Mouse (Mus musculus) cerebellum, adult 11 months (tissue): ENCODE data around the gene Zscan4d.
A peak's percentile ranks its signal among the peaks of the same experiment; 100 is the strongest.
"Not testable (repeated sequence)": the region's sequence is repeated elsewhere in the genome, so short reads cannot be mapped to it uniquely, and the experiment has no call there.

Source experiments
- DNase-seq: peaks from one replicate; pipeline ENCODE4 v3.0.0; 2022

Gene Zscan4d

DNA sequence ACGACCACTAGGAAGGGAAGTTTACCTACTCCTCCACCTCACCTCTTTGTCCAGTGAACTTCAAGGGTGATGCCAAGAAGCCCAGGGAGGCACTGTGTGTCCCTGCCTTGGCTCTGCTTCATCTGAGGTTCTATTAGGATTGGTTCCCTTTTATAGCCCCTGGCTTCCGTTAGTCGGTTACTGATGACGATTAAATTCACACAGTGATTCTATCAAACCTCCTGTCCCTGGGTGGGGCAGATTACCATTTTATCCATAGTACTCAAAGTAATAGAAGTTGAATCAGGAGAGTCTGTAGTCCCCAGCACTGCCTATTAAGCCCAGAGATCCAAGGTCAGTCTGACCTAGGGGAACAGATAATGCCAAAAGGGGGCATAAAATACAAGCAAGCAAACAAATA, at the start of gene Zscan4d:
TSS of gene Zscan4d (minus strand) at position 101 of the 400 bp plus-strand sequence.
- not testable (repeated sequence) for DNase-seq

DNA sequence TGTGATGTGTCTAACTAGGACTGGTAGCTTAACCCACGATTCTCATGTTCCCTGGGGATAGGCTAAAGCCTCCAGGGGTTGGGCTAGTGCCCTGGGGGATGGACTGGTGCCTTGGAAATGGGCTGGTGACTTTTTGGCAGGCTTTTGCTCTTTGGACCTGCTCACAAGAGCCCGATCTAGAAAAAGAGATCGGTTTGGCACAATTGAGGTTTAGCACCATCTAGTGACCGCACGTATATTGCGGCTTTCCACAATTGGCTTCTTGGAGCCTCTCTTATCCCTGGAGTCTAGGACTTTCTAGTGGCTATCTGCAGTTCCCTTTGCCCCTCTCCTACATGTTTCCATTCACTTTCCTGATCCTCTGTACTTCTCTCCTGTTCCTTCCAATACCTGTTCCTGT, 7.9 kb downstream of the Zscan4d start:
- peak; percentile 0 for DNase-seq
